Mouse (Mus musculus) skeletal muscle tissue, adult 2 months (tissue): Measurements from ENCODE around the gene Arfgef3.
A peak's percentile ranks its signal among the peaks of the same experiment; 100 is the strongest.
"Not testable (repeated sequence)": the region's sequence is repeated elsewhere in the genome, so short reads cannot be mapped to it uniquely, and the experiment has no call there.

ENCODE experiments used
- DNase-seq: peaks from one replicate; pipeline ENCODE4 v3.0.0-alpha.2; 2012; ENCODE audit warnings: low read depth, low spot score

Arfgef3 gene

DNA sequence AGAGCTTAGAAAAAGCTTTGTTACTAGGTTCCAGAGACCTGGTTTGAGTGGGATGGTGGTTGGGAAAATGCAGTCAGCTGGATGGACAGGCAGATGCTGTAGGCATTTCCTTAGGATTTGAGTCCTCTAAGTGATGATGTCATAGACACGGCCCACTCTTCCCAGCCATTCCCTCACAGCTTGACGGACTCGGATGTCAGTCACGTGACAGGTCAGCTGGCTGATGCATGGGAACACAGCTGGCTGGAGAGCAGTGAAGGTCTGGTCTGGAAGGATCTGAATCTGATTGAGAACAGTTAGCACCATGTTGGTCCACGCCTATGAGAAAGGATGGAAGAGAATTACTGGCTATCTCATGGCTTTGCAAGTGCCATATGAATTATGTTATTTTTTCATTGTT, 154.3 kb downstream of the Arfgef3 start:
- DNase-seq = no peak

DNA sequence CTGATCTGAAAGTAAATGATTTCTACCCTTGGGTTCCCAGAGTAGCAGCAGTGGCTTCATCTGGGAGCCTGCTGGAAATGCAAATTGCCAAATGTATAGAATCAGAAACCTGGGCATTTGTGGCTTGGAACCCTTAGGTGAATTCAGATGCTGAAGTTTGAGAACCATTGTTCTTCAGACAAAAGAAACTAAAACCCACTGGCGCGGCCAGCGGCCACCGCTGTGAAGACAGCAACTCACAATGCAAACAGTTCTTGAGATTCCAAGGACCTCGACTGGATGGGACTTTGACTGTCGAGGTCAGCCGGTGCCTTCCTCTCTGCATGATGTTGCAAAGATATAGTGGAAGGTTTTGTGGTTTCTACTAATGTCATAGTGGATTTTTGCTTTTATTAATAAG, 159.6 kb downstream of the Arfgef3 start:
- no peak for DNase-seq

DNA sequence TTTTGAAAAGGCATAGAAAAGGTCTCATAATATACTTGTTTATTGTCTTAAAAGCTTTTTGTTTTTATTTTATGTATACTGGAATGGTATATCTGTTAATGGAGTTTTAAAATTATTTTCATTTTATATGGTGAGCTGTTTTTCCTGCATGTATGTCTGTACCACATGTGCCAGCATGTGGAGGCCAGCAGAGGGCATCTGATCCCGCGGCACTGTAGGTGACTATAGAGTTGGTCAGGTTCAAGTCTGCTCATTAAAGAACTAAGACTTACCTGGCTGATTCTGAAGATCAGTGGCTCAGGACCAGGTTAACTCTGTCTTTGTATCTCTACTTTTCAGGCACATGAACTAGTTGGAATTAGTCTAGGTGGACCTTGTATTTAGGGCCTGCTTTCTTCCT, 171.2 kb downstream of the Arfgef3 start:
- no peak for DNase-seq

DNA sequence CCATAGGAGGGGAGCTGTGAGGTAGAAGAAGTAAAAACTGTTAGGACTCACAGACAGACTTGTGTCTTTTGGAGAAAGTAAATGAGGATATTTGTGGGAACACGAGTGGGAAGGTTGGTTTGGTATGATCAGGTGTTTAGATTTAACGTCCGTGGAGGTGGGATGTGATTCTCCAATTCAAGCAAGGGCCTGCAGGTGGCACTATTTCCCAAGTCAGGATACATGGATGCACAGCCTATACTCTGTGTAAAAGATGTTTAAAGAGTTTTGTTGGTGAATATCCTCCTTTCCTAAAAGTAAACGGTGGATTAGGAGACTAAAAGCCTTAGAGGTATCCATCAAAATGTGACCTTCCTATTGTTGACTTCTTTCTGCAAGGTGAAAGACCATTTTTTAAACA, 180.8 kb downstream of the Arfgef3 start:
- no peak for DNase-seq

DNA sequence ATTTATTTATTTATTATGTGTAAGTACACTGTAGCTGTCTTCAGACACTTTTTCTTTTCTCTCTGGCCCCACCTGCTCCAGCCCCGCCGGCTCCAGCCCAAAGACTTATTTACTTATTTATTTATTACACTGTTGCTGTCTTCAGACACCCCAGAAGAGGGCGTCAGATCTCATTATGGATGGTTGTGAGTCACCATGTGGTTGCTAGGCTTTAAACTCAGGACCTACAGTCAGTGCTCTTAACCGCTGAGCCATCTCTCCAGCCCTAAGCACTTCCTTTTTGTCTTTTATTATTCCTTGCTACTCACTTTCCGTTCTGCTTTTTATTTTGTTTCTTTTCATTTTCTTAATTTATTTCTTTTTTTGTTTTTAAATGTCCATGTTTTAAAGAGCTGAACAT, 182.3 kb downstream of the Arfgef3 start:
- DNase-seq = no peak

DNA sequence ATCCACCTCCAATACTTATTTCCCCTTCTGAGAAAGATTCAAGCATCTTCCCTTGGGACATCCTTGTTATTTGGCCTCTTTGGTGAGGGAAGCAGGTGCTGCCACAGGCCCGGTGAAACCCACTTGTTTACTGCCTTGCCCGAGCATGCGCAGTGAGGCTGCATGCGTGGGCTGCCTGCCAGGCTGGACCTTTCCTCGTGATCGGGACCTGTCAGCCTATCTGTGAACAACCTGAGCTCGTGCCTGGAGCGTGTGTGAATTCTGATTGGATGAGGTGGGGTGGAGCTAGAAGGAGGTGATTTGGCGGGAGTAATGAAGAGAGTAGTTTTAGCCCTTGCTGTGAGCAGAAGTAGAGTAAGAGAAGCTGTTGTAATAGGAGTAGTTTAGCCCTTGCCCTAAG, 184.7 kb downstream of the Arfgef3 start:
- DNase-seq = not testable (repeated sequence)

DNA sequence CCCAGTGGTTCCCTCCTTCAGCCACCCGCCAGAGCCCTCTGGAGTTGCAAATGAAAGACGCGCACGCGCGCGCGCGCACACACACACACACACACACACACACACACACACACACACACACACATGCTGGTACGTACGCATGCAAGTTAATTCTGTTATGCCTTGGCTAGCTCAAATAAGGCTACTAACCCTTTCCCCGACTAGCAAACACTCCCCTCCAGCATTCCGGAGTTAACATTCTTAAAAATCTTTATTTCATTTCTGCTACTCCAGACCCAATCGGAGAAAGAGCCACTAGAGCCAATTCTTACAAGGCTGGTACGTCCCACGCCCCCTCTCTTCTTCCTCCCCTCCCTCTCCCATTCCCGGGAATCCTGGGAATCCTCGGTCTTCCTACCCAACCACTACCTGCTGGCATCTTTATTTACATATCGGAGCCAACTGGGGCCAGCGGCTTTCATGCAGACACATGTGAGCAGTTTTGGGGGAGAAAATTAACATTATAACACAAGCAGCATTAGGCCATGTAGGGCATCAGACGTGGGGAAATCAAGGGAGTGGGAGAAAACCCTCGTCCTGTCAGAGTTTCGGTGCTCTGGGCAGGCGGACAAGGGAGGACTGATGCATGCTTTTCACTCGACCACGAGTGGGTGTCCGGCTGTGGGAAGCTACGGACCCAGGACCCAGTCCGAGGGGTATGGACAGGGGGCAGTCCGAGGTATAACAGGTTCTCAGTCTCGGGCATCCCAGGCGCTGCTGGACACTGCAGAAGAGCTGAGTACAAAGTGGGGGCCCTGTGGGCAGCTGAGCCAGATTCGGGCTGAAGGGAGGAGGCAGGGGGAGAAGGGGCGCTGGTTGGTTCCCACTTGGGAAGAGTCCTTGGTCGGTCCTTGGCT, 194.2 kb downstream of the Arfgef3 start:
- no peak for DNase-seq

DNA sequence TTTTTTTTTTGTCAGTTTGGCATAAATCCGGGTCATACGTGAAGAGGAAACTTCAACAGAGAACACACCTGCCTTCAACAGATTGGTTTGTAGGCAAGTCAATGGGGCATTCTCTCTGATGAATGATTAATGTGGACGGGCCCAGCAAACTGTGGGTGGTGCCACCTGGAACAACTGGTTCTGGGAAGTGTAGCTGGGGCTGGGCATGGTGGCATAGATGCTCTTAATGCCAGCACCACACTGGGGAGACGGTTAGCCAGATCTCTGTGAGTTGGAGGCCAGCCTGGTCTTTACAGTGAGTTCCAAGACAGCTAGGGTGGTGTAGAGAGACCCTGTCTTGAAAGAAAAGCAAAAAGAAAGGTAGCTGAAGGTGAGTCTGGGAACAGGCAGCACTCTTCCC, 196.4 kb downstream of the Arfgef3 start:
- no peak for DNase-seq

DNA sequence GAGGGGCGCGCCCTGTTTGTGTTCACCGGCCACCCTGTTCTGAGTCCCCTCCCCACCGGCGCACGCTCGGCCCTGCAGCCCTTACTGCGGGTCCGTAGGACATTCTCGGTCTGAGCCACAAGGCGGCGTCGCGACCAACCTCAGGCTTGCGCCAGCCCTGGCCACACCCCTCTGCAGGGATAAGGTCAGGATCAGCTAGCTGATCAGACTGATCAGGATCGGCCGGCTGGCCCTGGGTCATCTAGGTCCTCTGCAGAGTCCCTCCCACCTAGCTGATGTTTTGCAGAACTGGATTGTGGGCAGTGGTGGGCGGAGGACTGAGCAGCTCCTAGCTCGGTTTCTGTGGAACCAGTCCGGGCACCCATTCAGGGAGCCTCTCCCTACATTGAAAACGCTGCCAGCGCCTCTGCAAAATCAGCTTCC, 197.9 kb downstream of the Arfgef3 start, which contains the start of gene Hebp2:
Hebp2 (minus strand) TSS at position 264 of the 423 bp plus-strand sequence.
- DNase-seq = peak; percentile 43

DNA sequence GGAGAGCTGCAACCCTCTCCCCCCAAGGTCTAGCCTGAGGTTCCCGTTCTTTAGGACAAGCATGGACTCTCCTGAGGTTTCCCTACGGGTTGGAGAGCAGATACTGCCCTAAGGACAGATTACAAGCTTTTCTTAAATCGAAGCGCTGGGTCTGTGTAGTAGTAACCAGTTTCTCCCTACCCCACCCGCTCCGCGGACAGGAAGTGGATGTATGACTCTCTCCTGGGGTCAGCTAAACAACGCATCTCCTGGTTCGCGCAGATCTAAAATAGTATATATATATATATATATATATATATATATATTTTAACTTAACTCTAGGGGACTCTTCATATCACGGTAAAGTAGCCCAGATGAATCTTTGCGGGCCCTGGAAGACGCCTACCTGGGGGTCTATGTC, 198.4 kb downstream of the Arfgef3 start:
- DNase-seq = no peak

DNA sequence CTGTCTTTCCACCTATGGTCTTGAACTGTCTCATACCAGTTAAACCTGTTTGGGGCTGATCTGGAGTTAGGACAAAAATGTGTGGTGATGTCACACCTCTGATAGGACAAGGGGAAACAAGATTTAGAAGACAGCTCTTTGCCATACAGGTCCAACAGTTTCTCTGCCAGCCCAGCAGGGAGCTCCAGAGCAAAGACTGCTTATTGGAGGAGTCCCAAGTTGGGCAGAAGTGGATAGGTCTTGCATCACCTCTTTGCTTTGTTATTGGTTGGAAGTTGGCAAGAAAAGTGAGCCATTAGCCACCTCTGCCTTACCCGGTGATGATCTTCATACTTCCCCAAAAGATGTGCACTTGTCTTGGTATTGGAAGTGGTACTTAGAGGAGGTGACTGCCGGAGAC, 206.9 kb downstream of the Arfgef3 start:
- DNase-seq = no peak

DNA sequence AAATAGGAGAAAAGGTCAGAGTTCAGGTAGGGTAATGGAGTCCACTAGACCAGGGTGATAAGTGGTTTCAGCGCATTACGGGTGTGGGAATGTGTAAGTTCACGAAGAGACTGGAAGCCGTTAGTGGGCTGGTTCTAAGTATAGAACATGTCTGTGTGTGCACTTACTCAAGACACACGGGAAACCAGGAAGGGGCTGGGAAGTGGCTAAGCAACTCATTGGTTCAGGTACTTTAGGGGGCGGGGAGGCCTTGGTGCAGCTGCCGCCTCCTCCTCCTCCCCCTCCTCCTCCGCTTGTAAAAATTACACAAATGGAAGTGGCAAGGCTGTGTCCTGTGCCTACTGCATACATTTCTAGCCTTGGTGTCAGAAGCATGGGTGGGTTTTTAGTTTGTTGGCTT, 211.5 kb downstream of the Arfgef3 start:
- no peak for DNase-seq
